Mouse (Mus musculus) thymus, adult 2 months (tissue): Measurements from ENCODE around the gene Fam20a.

Source experiments
- CTCF ChIP-seq: fragments of 200-500 bp; IDR thresholded peaks from 2 replicates; pipeline ENCODE4 v1.5.1; 2012; ENCODE audit warnings: mild to moderate bottlenecking, control low read depth, low read length, moderate library complexity, borderline replicate concordance; ENCODE audit not compliant: control insufficient read depth, poor library complexity, insufficient read depth; ENCODE audit errors: extremely low read depth
- POLR2A ChIP-seq: fragments of 200-500 bp; IDR thresholded peaks from 2 replicates; pipeline ENCODE4 v1.6.1; 2012; ENCODE audit warnings: mild to moderate bottlenecking, low read length, control low read depth, moderate library complexity; ENCODE audit not compliant: control insufficient read depth, poor library complexity, insufficient read depth; ENCODE audit errors: extremely low read depth

GRCm38 (mm10) chr11:109698740-109699139, 23.3 kb downstream of the Fam20a start:
- TF ChIP-seq CTCF (no peak), POLR2A (no peak)
